Mouse (Mus musculus) limb, embryonic 11.5 days (tissue): Measurements from ENCODE around the gene Efna3. TPM values are rescaled to one million over a fixed set of nuclear protein-coding genes. Genes with fewer than 3 reads are reported as not detected.
A peak's percentile ranks its signal among the peaks of the same experiment; 100 is the strongest.

Experiments
- ATAC-seq: fragments of 200-750 bp; cut with Nextera tagmentation; 2 replicates; pipeline ENCODE4 v1.8.0; 2017; ENCODE audit warnings: low read depth; ENCODE audit not compliant: insufficient number of reproducible peaks, low FRiP score, low TSS enrichment
- DNase-seq: peaks from one replicate; pipeline ENCODE4 v3.0.0-alpha.2; 2015; ENCODE audit warnings: low spot score
- H3K27ac ChIP-seq: fragments of 300-500 bp; sonication (generic); replicated peaks from 2 replicates; pipeline ENCODE4 v1.5.1; 2014; ENCODE audit warnings: low read depth, mild to moderate bottlenecking, low read length
- H3K27me3 ChIP-seq: fragments of 300-500 bp; sonication (generic); 2 replicates; pipeline ENCODE4 v1.6.1; 2014; ENCODE audit warnings: mild to moderate bottlenecking, low read length, mixed read lengths; ENCODE audit not compliant: control insufficient read depth, insufficient read depth
- H3K36me3 ChIP-seq: fragments of 300-500 bp; sonication (generic); 2 replicates; pipeline ENCODE4 v1.6.1; 2014; ENCODE audit warnings: mild to moderate bottlenecking, low read length, moderate library complexity, mixed read lengths; ENCODE audit not compliant: control insufficient read depth, insufficient read depth
- H3K4me1 ChIP-seq: fragments of 300-500 bp; sonication (generic); 2 replicates; pipeline ENCODE4 v1.6.1; 2014; ENCODE audit warnings: low read length, mixed read lengths; ENCODE audit not compliant: control insufficient read depth, insufficient read depth
- H3K4me2 ChIP-seq: fragments of 300-500 bp; sonication (generic); 2 replicates; pipeline ENCODE4 v1.6.1; 2014; ENCODE audit warnings: low read depth, mild to moderate bottlenecking, moderate library complexity; ENCODE audit not compliant: severe bottlenecking
- H3K4me3 ChIP-seq: fragments of 300-500 bp; sonication (generic); 2 replicates; pipeline ENCODE4 v1.5.1; 2014; ENCODE audit warnings: low read depth, low read length
- H3K9ac ChIP-seq: fragments of 300-500 bp; sonication (generic); 2 replicates; pipeline ENCODE4 v1.6.1; 2014; ENCODE audit warnings: mild to moderate bottlenecking, low read length
- H3K9me3 ChIP-seq: fragments of 300-500 bp; sonication (generic); 2 replicates; pipeline ENCODE4 v1.6.1; 2016; ENCODE audit warnings: low read length; ENCODE audit not compliant: control insufficient read depth
- WGBS: fragments of 180-500 bp; shearing (Covaris S2); extraction: QIAGEN DNeasy Blood & Tissue Kit; methylation state at CpG from one replicate; pipeline ENCODE4 v1.1.7; 2014; 5-methylcytosine and 5-hydroxymethylcytosine counted together
- polyA plus RNA-seq: library from polyadenylated mRNA; unstranded; fragments of >200 nt; fragmentation: Nextera tagmentation; extraction: Ambion mirVana; gene quantifications from 2 replicates; pipeline ENCODE4 v1.2.1, GENCODE M21; 2014

The Efna3 gene
- polyA plus RNA-seq, 1 experiment from 2014 or later, result 19.3 TPM

- peaks cover 11% of the 10 kb centered on the region; the same call in 1 of the 2 replicates for H3K4me1 ChIP-seq
- H3K27ac ChIP-seq, result no peak overlapping the region
- no peak for ATAC-seq
- H3K36me3 ChIP-seq, result peaks cover 5% of the 10 kb centered on the region; the same call in 1 of the 2 replicates
- H3K9ac ChIP-seq, result peak overlapping the region; percentile 2; the same call in 1 of the 2 replicates
- DNase-seq, result no peak
- no peak overlapping the region for H3K4me3 ChIP-seq
- H3K9me3 ChIP-seq, result no peaks in the 10 kb centered on the region
- H3K27me3 ChIP-seq, result 0 out of 2 replicates have a peak, but pooled peaks cover 3% of the 10 kb centered on the region
- no peak overlapping the region for H3K4me2 ChIP-seq
- WGBS, result 87% methylated on average over 10 of the region's 10 CpGs
These were observed 24.2 kb upstream of the Efna3 start for GRCm38 (mm10) chr3:89346815-89347540.

DNA sequence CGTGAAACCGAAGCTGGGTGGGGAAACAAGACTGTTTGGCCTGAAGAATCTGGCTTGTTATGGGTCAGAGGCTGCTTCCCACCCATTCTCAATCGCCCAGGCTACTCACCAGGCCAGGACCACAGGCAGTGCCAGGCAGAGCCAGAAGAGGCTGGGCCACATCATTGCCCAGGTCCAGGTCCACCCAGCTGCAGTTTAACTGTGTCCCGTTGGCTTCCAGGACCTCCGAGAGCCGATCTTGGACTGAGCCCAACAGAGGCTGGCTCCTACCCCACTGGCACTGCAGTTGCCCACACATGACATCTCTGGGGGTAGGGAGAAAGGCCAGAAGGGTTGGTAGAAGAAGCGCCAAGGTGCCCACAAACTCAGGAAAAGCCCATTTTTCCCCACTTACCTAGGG, 20.5 kb upstream of the Efna3 start:
- H3K9me3 ChIP-seq, result no peaks in the 10 kb centered on the region
- no peak overlapping the region for H3K27ac ChIP-seq
- DNase-seq (no peak), ATAC-seq (no peak)
- peaks cover 5% of the 10 kb centered on the region; the same call in 1 of the 2 replicates for H3K36me3 ChIP-seq
- H3K4me2 ChIP-seq, result no peak overlapping the region
- no peak overlapping the region for H3K4me3 ChIP-seq
- H3K27me3 ChIP-seq, result no peaks in the 10 kb centered on the region
- H3K9ac ChIP-seq, result no peak overlapping the region
- peaks cover 12% of the 10 kb centered on the region; the same call in 1 of the 2 replicates for H3K4me1 ChIP-seq
- 95% methylated on average over 7 of the region's 7 CpGs for WGBS

GRCm38 (mm10) chr3:89341794-89342193, 19.0 kb upstream of the Efna3 start:
- 91% methylated on average over 4 of the region's 4 CpGs for WGBS
- ATAC-seq, result no peak
- no peaks in the 10 kb centered on the region for H3K27me3 ChIP-seq
- peaks cover 3% of the 10 kb centered on the region; the same call in 1 of the 2 replicates for H3K36me3 ChIP-seq
- H3K4me1 ChIP-seq, result peaks cover 14% of the 10 kb centered on the region
- DNase-seq, result no peak
- H3K9ac ChIP-seq, result no peak overlapping the region
- no peak overlapping the region for H3K4me2 ChIP-seq
- H3K27ac ChIP-seq, result no peak overlapping the region
- no peaks in the 10 kb centered on the region for H3K9me3 ChIP-seq
- H3K4me3 ChIP-seq, result no peak overlapping the region

DNA sequence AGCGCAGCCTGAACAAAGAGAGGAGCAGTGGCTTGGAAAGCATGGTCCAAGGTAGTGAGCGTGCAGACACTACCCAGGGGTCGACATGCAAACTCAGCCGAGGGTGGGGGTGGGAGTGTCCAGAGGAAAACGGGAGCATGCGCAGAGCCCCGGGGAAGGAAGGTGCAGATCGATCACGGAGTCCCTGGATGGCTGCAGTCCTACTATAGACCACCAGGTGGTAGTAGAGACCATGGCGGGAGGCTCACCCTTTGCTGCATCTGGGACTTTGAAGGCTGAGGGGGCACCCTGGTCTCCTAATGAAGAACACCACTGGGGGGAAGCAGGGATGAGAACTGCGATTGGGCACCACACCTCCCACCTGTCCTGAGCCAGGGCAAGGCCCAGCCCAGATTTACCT, 17.7 kb upstream of the Efna3 start:
- WGBS, result 3% methylated on average over 11 of the region's 11 CpGs
- Histone ChIP-seq H3K4me2 (peak overlapping the region; percentile 57), H3K4me3 (peak overlapping the region; percentile 23), H3K9me3 (no peaks in the 10 kb centered on the region), H3K4me1 (peaks cover 26% of the 10 kb centered on the region), H3K9ac (no peak overlapping the region), H3K36me3 (no peaks in the 10 kb centered on the region), H3K27me3 (no peaks in the 10 kb centered on the region), H3K27ac (no peak overlapping the region)
- DNase-seq, result peak; percentile 95
- no peak for ATAC-seq

GRCm38 (mm10) chr3:89339416-89339815, 16.7 kb upstream of the Efna3 start:
- peak overlapping the region; percentile 3; the same call in 1 of the 2 replicates for H3K4me2 ChIP-seq
- H3K27me3 ChIP-seq, result no peaks in the 10 kb centered on the region
- whole genome bisulfite sequencing, result 22% methylated on average over 8 of the region's 8 CpGs
- H3K27ac ChIP-seq, result no peak overlapping the region
- H3K36me3 ChIP-seq, result peaks cover 3% of the 10 kb centered on the region; the same call in 1 of the 2 replicates
- no peak for ATAC-seq
- peak; percentile 92 for DNase-seq
- no peak overlapping the region for H3K9ac ChIP-seq
- H3K4me3 ChIP-seq, result no peak overlapping the region
- H3K4me1 ChIP-seq, result peaks cover 28% of the 10 kb centered on the region
- H3K9me3 ChIP-seq, result no peaks in the 10 kb centered on the region

GRCm38 (mm10) chr3:89337721-89338578, 15.2 kb upstream of the Efna3 start, which contains the start of gene Efna4:
Gene Efna4 (minus strand): TSS chr3:89338028.
- peak within 1 kb of the TSS; percentile 67 for H3K4me3 ChIP-seq
- H3K9me3 ChIP-seq, result no peaks in the 10 kb centered on the region
- peak within 1 kb of the TSS; percentile 90 for H3K27ac ChIP-seq
- no peaks in the 10 kb centered on the region for H3K27me3 ChIP-seq
- DNase-seq (peak; percentile 87), ATAC-seq (peak; percentile 90)
- H3K9ac ChIP-seq, result peak within 1 kb of the TSS; percentile 81
- H3K4me1 ChIP-seq, result peaks cover 32% of the 10 kb centered on the region
- H3K36me3 ChIP-seq, result peaks cover 6% of the 10 kb centered on the region
- WGBS, result under 1% methylated on average over 44 of the region's 44 CpGs
- peak within 1 kb of the TSS; percentile 87 for H3K4me2 ChIP-seq

GRCm38 (mm10) chr3:89337062-89337720, 14.4 kb upstream of the Efna3 start:
- Histone ChIP-seq H3K9ac (peak overlapping the region; percentile 81), H3K27me3 (no peaks in the 10 kb centered on the region), H3K9me3 (no peaks in the 10 kb centered on the region), H3K36me3 (peaks cover 7% of the 10 kb centered on the region), H3K4me2 (peak overlapping the region; percentile 87), H3K4me3 (peak overlapping the region; percentile 67), H3K4me1 (peaks cover 36% of the 10 kb centered on the region), H3K27ac (peak overlapping the region; percentile 90)
- ATAC-seq (no peak; the same call in 1 of the 2 replicates), DNase-seq (no peak)
- WGBS, result under 1% methylated on average over 21 of the region's 21 CpGs

DNA sequence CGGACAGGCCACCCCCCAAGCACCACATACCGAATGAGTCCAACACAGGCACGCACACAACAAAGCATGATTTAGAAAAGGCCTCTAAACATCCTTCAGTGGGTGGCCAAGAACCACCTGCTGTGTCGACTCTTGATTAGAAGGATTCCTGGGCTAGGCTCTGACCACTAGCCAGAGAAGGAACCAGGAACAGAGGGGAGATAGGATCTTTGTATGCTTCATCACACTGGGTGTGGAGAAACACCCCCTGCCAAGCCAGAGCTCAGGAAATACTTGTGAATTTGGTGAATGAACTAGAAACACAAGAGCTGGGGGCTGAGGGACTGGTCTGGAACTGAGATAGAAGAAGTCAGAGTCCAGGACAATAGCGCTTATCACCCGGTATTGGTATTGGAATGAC, 13.8 kb upstream of the Efna3 start:
- peak overlapping the region; percentile 67 for H3K4me3 ChIP-seq
- peak overlapping the region; percentile 87 for H3K4me2 ChIP-seq
- peaks cover 7% of the 10 kb centered on the region for H3K36me3 ChIP-seq
- no peaks in the 10 kb centered on the region for H3K27me3 ChIP-seq
- H3K4me1 ChIP-seq, result peaks cover 40% of the 10 kb centered on the region
- 22% methylated on average over 6 of the region's 6 CpGs for WGBS
- DNase-seq (no peak), ATAC-seq (no peak)
- peak overlapping the region; percentile 81 for H3K9ac ChIP-seq
- H3K9me3 ChIP-seq, result no peaks in the 10 kb centered on the region
- no peak overlapping the region for H3K27ac ChIP-seq
